Mouse (Mus musculus) ZHBTc4 (cell line): ENCODE measurements at regions not wholly inside any gene's neighbourhood (a gene's known extent, or its start where the extent isn't known, plus 50 kb on each side); places are given as distances from the start of the nearest gene placed in this dataset.

Experiments used
- DNase-seq: peaks from one replicate; pipeline ENCODE4 v3.0.0-alpha.2; 2011; ENCODE audit warnings: low read depth, low spot score

- no peak for DNase-seq
Observed at GRCm38 (mm10) chr14:24997786-24998509, 461.0 kb upstream of the Zmiz1 start.

- DNase-seq: no peak
Observed at GRCm38 (mm10) chr14:24999008-24999572, 459.9 kb upstream of the Zmiz1 start.

GRCm38 (mm10) chr14:25005241-25005946 lies 453.6 kb upstream of the Zmiz1 start:
- no peak for DNase-seq

GRCm38 (mm10) chr14:25011926-25012325 lies 447.1 kb upstream of the Zmiz1 start:
- DNase-seq: no peak

GRCm38 (mm10) chr14:25015288-25016238 lies 443.4 kb upstream of the Zmiz1 start:
- peak; percentile 85 for DNase-seq

GRCm38 (mm10) chr14:25017860-25018259 lies 441.1 kb upstream of the Zmiz1 start:
- peak; percentile 67 for DNase-seq

- DNase-seq: no peak
Observed at GRCm38 (mm10) chr14:25019306-25019905, 439.6 kb upstream of the Zmiz1 start.

GRCm38 (mm10) chr14:25022523-25023269 lies 436.3 kb upstream of the Zmiz1 start:
- no peak for DNase-seq

- no peak for DNase-seq
Observed at GRCm38 (mm10) chr14:25023270-25023800, 435.6 kb upstream of the Zmiz1 start.

- DNase-seq: no peak
Observed at GRCm38 (mm10) chr14:25025074-25025473, 433.9 kb upstream of the Zmiz1 start.

GRCm38 (mm10) chr14:25027076-25027475 lies 431.9 kb upstream of the Zmiz1 start:
- no peak for DNase-seq

GRCm38 (mm10) chr14:25027842-25028241 lies 431.1 kb upstream of the Zmiz1 start:
- DNase-seq: no peak

- DNase-seq: peak; percentile 10
Observed at GRCm38 (mm10) chr14:25030881-25031280, 428.1 kb upstream of the Zmiz1 start.

GRCm38 (mm10) chr14:25031756-25032680 lies 427.0 kb upstream of the Zmiz1 start:
- DNase-seq: no peak

- DNase-seq: no peak
Observed at GRCm38 (mm10) chr14:25032899-25033298, 426.1 kb upstream of the Zmiz1 start.

- DNase-seq: no peak
Observed at GRCm38 (mm10) chr14:25042265-25042664, 416.7 kb upstream of the Zmiz1 start.

GRCm38 (mm10) chr14:25044106-25044505 lies 414.9 kb upstream of the Zmiz1 start:
- DNase-seq: no peak

GRCm38 (mm10) chr14:25044867-25045266 lies 414.1 kb upstream of the Zmiz1 start:
- peak; percentile 14 for DNase-seq

- DNase-seq: no peak
Observed at GRCm38 (mm10) chr14:25050674-25051251, 408.2 kb upstream of the Zmiz1 start.
